Mouse (Mus musculus): ENCODE data around the gene Taf1d. TPM values are rescaled to one million over a fixed set of nuclear protein-coding genes. Genes with fewer than 3 reads are reported as not detected.

Taf1d gene
- total RNA-seq, 1 experiment from 2014 or later, result 317 TPM

Other genes starting within 250 kb of the Taf1d start
- not detected in 2 replicates for gene Hephl1, start 194.1 kb upstream of the Taf1d start, total RNA-seq (2017)
- gene Vstm5, start 67.2 kb upstream of the Taf1d start, total RNA-seq (2017), result not detected in 2 replicates
- gene Med17, start 26.3 kb upstream of the Taf1d start, total RNA-seq (2017), result 37.0 and 44.6 TPM in 2 replicates
- gene 4931406C07Rik, start 234 bp downstream of the Taf1d start, total RNA-seq (2017), result 7.2 and 7.3 TPM in 2 replicates
- 52.1 and 57.1 TPM in 2 replicates for gene Cep295, start 51.6 kb downstream of the Taf1d start, total RNA-seq (2017)
- 4.0 TPM in 1 of 2 replicates, not detected in the other for gene Smco4, start 187.2 kb downstream of the Taf1d start, total RNA-seq (2017)

All from neutrophil, adult 5-6 weeks (primary cell).